Mouse (Mus musculus) lung, embryonic 16.5 days (tissue): ENCODE measurements at regions not wholly inside any gene's neighbourhood (a gene's known extent, or its start where the extent isn't known, plus 50 kb on each side); places are given as distances from the start of the nearest gene placed in this dataset.

Experiments used
- ATAC-seq: fragments of 200-750 bp; cut with Nextera tagmentation; 2 replicates; pipeline ENCODE4 v1.8.0; 2017; ENCODE audit warnings: low read depth, mild to moderate bottlenecking, moderate library complexity
- H3K27ac ChIP-seq: fragments of 300-500 bp; sonication (generic); 2 replicates; pipeline ENCODE4 v1.5.1; 2014; ENCODE audit warnings: mild to moderate bottlenecking, control low read depth, low read length
- H3K27me3 ChIP-seq: fragments of 300-500 bp; sonication (generic); 2 replicates; pipeline ENCODE4 v1.6.1; 2014; ENCODE audit warnings: low read depth, low read length, mixed read lengths; ENCODE audit not compliant: control insufficient read depth, insufficient read depth
- H3K36me3 ChIP-seq: fragments of 300-500 bp; sonication (generic); 2 replicates; pipeline ENCODE4 v1.6.1; 2014; ENCODE audit warnings: low read length; ENCODE audit not compliant: control insufficient read depth, insufficient read depth
- H3K4me1 ChIP-seq: fragments of 300-500 bp; sonication (generic); replicated peaks from 2 replicates; pipeline ENCODE4 v1.6.1; 2014; ENCODE audit warnings: low read length, mixed read lengths; ENCODE audit not compliant: control insufficient read depth, insufficient read depth
- H3K4me2 ChIP-seq: fragments of 300-500 bp; sonication (generic); 2 replicates; pipeline ENCODE4 v1.6.1; 2014; ENCODE audit warnings: low read depth, low read length, control low read depth
- H3K4me3 ChIP-seq: fragments of 300-500 bp; sonication (generic); 2 replicates; pipeline ENCODE4 v1.5.1; 2014; ENCODE audit warnings: mild to moderate bottlenecking, low read length, control low read depth
- H3K9ac ChIP-seq: fragments of 300-500 bp; sonication (generic); 2 replicates; pipeline ENCODE4 v1.6.1; 2014; ENCODE audit warnings: low read length, control low read depth
- H3K9me3 ChIP-seq: fragments of 300-500 bp; sonication (generic); 2 replicates; pipeline ENCODE4 v1.6.1; 2016; ENCODE audit warnings: low read length; ENCODE audit not compliant: control insufficient read depth
- WGBS: fragments of 180-500 bp; shearing (Covaris S2); extraction: QIAGEN DNeasy Blood & Tissue Kit; methylation state at CpG from one replicate; pipeline ENCODE4 v1.1.7; 2014; 5-methylcytosine and 5-hydroxymethylcytosine counted together

DNA sequence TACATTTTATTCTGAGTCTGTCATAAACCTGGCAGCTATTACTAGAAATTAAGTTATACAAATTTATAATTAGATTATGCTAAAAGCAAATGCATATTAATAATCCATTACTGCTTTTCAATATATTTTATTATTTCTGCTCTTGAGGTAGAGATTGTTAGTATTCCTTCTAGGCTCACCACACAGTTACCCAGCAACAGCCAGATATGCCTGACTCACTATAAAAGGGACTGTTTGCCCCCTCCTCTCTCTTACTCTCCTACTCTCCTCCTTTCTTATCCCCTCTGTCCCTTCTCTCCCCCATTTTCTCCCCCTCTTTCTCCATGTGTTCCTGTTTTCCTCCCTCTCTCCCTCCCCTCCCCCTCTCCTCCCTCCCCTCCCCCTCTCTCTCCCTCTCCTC lies 98.7 kb downstream of the 4930505A04Rik start:
- no peak overlapping the region for H3K27ac ChIP-seq
- no peaks in the 10 kb centered on the region for H3K27me3 ChIP-seq
- no peak for ATAC-seq
- H3K9ac ChIP-seq: no peak overlapping the region
- no peaks in the 10 kb centered on the region for H3K36me3 ChIP-seq
- no peaks in the 10 kb centered on the region for H3K4me1 ChIP-seq
- no peak overlapping the region for H3K4me3 ChIP-seq
- peaks cover 3% of the 10 kb centered on the region; the same call in 1 of the 2 replicates for H3K9me3 ChIP-seq
- no peak overlapping the region for H3K4me2 ChIP-seq

DNA sequence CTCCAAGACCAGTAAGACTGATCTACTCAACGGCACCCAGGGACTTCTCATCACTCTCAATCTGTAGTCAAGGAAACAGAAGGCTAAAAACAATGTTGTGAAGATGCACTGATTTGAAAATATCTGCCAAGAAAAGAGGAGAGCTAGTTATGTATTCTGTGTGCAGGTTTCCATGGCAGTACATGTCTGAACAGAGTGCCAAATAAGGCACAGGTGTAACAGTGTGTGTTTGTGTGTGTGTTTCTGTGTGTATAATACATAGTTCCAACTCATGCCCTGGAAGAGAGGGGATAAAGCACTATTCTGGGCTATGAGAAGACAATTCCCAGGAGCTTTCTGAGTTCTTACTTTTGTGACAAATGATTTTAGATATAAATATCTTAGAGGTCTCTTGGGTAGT lies 99.7 kb downstream of the 4930505A04Rik start:
- no peaks in the 10 kb centered on the region for H3K36me3 ChIP-seq
- no peak for ATAC-seq
- no peaks in the 10 kb centered on the region for H3K27me3 ChIP-seq
- WGBS: 77% methylated on average over 1 of the region's 1 CpGs
- H3K27ac ChIP-seq: no peak overlapping the region
- H3K4me1 ChIP-seq: no peaks in the 10 kb centered on the region
- H3K9me3 ChIP-seq: peaks cover 3% of the 10 kb centered on the region; the same call in 1 of the 2 replicates
- H3K9ac ChIP-seq: no peak overlapping the region
- no peak overlapping the region for H3K4me2 ChIP-seq
- no peak overlapping the region for H3K4me3 ChIP-seq

DNA sequence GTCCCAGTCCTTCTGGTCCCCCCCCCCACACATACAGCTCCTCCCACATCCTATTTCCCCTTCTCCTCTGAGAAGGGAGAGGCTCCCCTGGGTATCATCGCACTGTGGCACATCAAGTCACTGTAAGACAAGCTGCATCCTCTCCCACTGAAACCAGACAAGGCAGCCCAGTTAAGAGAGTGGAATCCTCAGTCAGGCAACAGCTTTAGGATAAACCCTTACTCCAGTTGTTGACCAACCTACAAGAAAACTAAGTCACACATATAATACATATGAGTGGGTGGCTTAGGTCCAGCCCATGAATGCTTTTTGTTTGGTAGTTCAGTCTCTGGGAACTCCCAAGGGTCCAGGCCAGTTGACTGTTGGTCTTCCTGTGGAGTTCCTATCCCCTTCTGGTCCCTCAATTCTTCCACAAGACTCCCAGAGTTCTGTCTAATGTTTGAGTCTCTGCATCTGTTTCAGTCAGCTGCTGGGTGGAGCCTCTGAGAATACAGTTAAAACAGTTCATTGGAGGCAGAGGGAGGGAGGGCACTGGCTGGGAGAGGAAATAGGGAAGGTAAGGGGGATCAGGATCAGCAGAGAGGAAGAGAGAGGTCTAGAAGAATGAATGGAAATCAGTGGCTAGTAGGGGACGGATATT lies 101.7 kb upstream of the Sptbn1 start:
- H3K27me3 ChIP-seq: no peaks in the 10 kb centered on the region
- H3K36me3 ChIP-seq: no peaks in the 10 kb centered on the region
- ATAC-seq: peak; percentile 68; the same call in 1 of the 2 replicates
- no peak overlapping the region for H3K27ac ChIP-seq
- no peaks in the 10 kb centered on the region for H3K4me1 ChIP-seq
- peaks cover 3% of the 10 kb centered on the region; the same call in 1 of the 2 replicates for H3K9me3 ChIP-seq
- H3K4me2 ChIP-seq: no peak overlapping the region
- H3K9ac ChIP-seq: no peak overlapping the region
- WGBS: 67% methylated on average over 2 of the region's 2 CpGs
- no peak overlapping the region for H3K4me3 ChIP-seq

DNA sequence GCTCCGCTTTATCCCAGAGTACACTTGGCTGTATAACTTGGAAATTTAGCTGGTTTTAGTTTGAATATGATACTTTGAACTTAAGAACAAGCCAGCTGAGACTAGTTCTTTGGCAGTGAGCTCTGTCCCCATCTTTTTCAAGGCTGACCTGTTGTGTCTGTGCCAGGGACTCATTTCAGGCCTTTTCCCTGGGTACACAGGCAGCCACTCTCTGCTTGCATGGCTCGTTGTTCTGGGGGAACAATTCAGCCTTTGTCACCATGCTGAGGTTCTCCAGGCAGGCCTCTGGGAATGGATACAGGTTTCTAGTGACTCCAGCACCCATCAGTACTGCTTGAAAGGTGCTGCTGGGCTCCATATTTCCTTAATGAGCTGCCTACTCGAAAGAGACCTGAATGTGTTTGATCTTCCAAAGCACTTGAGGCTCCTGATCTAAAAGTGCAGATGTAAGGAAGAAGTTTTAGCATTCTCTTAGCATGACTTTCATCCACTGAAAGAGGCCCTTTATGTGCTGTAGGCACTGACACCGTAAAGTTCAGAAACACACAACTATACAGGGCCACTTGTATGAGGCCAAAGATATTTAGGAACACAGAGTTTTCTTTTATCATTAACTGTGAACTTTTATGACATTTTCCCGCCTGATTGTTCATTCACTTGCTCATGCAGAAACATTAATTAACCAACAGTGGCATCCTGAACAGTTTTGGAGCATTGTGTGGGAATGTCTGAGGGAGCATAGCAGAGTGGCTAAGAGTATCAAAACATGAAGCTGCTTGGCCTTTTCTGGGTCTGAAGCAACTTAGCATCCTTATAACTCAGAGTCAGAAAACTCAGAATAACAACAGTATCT lies 99.6 kb upstream of the Sptbn1 start:
- Histone ChIP-seq H3K4me1 (no peaks in the 10 kb centered on the region), H3K9ac (no peak overlapping the region), H3K4me2 (no peak overlapping the region), H3K36me3 (no peaks in the 10 kb centered on the region), H3K27ac (peak overlapping the region; percentile 40; the same call in 1 of the 2 replicates), H3K9me3 (no peaks in the 10 kb centered on the region), H3K4me3 (no peak overlapping the region), H3K27me3 (no peaks in the 10 kb centered on the region)
- 51% methylated on average over 5 of the region's 5 CpGs for WGBS
- ATAC-seq: peak; percentile 81

DNA sequence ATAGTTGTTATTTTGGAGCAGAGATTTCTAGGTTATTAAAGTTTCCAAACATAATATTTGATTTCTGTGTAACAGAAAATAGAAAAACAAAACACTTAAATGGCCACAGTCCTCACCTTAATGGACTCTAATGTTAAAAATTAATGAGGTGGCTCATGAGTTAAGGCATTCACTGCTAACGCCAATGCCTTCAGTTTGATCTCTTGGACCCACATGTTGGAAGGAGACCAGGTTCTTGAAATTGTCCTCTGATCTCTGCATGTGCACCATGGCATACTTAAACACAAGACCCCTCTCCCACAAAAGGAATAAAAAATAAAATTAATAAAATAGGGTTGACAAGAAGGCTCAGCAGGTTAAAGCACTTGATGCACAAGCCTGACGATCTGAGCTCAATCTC lies 98.5 kb upstream of the Sptbn1 start:
- Histone ChIP-seq H3K4me1 (no peaks in the 10 kb centered on the region), H3K4me3 (no peak overlapping the region), H3K27me3 (no peaks in the 10 kb centered on the region), H3K9ac (no peak overlapping the region), H3K9me3 (no peaks in the 10 kb centered on the region), H3K36me3 (no peaks in the 10 kb centered on the region), H3K27ac (no peak overlapping the region), H3K4me2 (no peak overlapping the region)
- no peak for ATAC-seq
- WGBS: 66% methylated on average over 2 of the region's 2 CpGs

DNA sequence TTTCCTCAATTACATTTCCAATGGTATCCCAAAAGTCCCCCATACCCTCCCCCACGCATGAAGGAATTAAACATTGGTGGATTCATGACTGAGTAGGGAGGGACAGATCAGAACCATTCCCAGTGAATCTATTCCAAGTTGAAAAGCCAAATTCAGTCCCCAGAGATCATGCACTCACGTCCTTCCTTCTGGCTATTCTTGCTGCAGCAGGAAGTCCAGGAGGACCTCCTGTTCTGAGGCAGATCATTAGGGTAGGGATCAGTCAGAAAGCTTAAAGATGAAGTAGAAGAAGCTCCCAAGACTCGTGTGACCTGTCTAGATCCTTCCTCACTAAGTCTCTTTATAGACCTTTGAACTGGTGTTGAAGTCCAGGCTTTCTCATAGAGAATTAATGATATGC lies 97.0 kb upstream of the Sptbn1 start:
- Histone ChIP-seq H3K4me1 (no peaks in the 10 kb centered on the region), H3K4me3 (no peak overlapping the region), H3K27ac (no peak overlapping the region), H3K4me2 (no peak overlapping the region), H3K9me3 (no peaks in the 10 kb centered on the region), H3K9ac (no peak overlapping the region), H3K27me3 (no peaks in the 10 kb centered on the region), H3K36me3 (no peaks in the 10 kb centered on the region)
- ATAC-seq: no peak
- WGBS: 58% methylated on average over 3 of the region's 3 CpGs

DNA sequence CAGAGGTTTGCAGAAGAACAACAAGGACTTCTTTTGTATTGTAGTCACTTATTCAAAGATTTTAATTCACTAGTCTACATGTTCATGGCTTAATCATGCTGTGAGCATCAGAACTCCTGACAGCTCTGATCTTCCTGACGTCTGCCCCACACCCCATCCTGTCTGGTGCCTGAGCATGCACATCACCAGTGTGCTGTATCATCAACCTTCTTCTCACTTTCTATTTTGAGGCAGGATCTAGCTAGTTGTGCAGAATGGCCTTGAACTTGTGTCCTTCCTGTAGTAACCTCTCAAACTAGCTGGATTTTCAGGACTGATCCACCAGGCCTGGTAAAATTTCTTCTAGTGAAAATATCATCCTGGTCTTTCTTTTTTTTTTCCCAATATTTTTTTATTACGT lies 96.6 kb upstream of the Sptbn1 start:
- 62% methylated on average over 2 of the region's 2 CpGs for WGBS
- Histone ChIP-seq H3K36me3 (no peaks in the 10 kb centered on the region), H3K4me1 (no peaks in the 10 kb centered on the region), H3K9ac (no peak overlapping the region), H3K9me3 (no peaks in the 10 kb centered on the region), H3K27ac (no peak overlapping the region), H3K4me2 (no peak overlapping the region), H3K27me3 (no peaks in the 10 kb centered on the region), H3K4me3 (no peak overlapping the region)
- no peak for ATAC-seq

DNA sequence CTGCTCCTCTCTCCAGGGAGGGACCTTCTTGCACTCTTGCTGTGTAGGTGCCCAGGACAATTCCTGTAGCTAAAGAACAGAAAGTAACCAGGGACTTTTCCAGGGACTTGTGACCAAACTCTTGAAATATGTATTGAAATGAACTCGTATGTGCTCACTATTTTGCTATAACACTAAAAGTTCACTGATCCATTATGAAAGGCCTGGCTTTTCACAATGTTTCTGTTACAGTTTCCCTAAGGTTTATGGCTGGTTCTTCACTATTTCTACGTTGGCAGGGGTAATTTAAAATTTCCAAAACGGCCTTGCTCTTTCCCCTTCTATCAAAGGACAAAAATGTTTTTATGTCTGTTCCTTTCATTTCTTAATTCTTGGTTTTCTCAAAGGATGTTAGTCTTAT lies 90.2 kb upstream of the Sptbn1 start:
- no peak overlapping the region for H3K27ac ChIP-seq
- H3K4me1 ChIP-seq: no peaks in the 10 kb centered on the region
- no peaks in the 10 kb centered on the region for H3K36me3 ChIP-seq
- no peak overlapping the region for H3K4me2 ChIP-seq
- 69% methylated on average over 3 of the region's 3 CpGs for WGBS
- H3K9me3 ChIP-seq: no peaks in the 10 kb centered on the region
- no peak overlapping the region for H3K9ac ChIP-seq
- ATAC-seq: no peak
- H3K4me3 ChIP-seq: no peak overlapping the region
- H3K27me3 ChIP-seq: no peaks in the 10 kb centered on the region

DNA sequence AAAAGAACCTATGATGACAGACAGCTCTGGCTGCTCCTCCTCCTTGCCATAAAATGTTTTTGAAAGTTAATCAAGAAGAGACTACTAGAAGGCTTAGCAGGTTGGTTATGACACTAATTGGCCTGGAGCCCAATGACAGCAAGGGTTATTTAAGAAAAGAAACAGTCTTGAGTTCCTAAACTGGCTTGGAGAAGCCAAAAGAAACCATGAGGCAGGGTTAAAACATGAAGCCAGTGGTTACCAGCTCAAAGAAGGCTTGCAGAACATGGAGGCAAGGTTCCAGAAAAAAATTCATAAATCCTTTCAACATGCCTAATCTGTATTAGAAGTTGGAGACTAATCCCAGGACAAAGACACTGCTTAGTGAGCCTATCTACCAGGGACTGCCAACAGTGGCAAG lies 87.4 kb upstream of the Sptbn1 start:
- H3K9me3 ChIP-seq: no peaks in the 10 kb centered on the region
- no peak overlapping the region for H3K4me3 ChIP-seq
- H3K9ac ChIP-seq: no peak overlapping the region
- ATAC-seq: no peak
- H3K27me3 ChIP-seq: no peaks in the 10 kb centered on the region
- H3K4me1 ChIP-seq: no peaks in the 10 kb centered on the region
- no peak overlapping the region for H3K4me2 ChIP-seq
- H3K27ac ChIP-seq: no peak overlapping the region
- H3K36me3 ChIP-seq: no peaks in the 10 kb centered on the region
